7 mouse cellular contexts compared by ENCODE assay signal in genomic region chr17:7868631-7869030, GRCm38 (mm10). TPM values are rescaled to one million over a fixed set of nuclear protein-coding genes. Genes with fewer than 3 reads are reported as not detected.
DNase-seq lines count a peak whose midpoint lies in the region; ATAC-seq and TF ChIP-seq lines count a peak whose summit lies in the region.

No protein-coding gene starts in this region.

- H3K4me1 ChIP-seq in MEL (ENCODE audit: control insufficient read depth in 1 of 2, insufficient read depth in 2 of 2, low read length in 2 of 2): peaks cover 0 to 3% of the 10 kb centered on the region in 2 experiments; a peak in 1 of 4 replicates
- H3K4me1 ChIP-seq in spleen, adult 2 months (ENCODE audit: control insufficient read depth, insufficient read depth, insufficient read length): peaks cover 4% of the 10 kb centered on the region; the same call in 1 of the 2 replicates

- WGBS in spleen, adult 2 months: 5% methylated on average over 4 of the region's 4 CpGs

- peak; percentile 73 for DNase-seq in MEL (ENCODE audit: low read depth, low spot score)
- DNase-seq in adrenal gland, postnatal 36 days: peak; percentile 82 to 87
- DNase-seq in fibroblast of lung, adult 2 months (ENCODE audit: low read depth): peak; percentile 46
- DNase-seq in induced T-regulatory cell, adult 2 months (ENCODE audit: low read depth): peak; percentile 85
- DNase-seq in left cerebral cortex, adult 2 months (ENCODE audit: extremely low spot score in 1 of 2, low spot score in 2 of 2): peak; percentile 63 to 73
- DNase-seq in spleen, adult 2 months (ENCODE audit: low read depth in 1 of 2, low spot score in 2 of 2): peak in 1 of 2 experiments; percentile 78

- no peak for TF ChIP-seq POLR2A in MEL (IDR thresholded peaks at IDR 0.05; ENCODE audit: control insufficient read depth in 1 of 2, insufficient read depth in 1 of 2, low read depth in 1 of 2, low read length in 2 of 2, poor library complexity in 1 of 2)
- no peak for TF ChIP-seq POLR2A in spleen, adult 2 months (IDR thresholded peaks at IDR 0.05; ENCODE audit: low read depth, low read length)

- H3K27me3 ChIP-seq in MEL (ENCODE audit: control insufficient read depth in 1 of 2, insufficient read depth in 2 of 2, low read length in 2 of 2): peaks cover 0 to 2% of the 10 kb centered on the region in 2 experiments; a peak in 1 of 4 replicates
- no peaks in the 10 kb centered on the region for H3K27me3 ChIP-seq in spleen, adult 2 months (ENCODE audit: control insufficient read depth, insufficient read depth, low read length)

- intact Hi-C loops in left cerebral cortex, adult 2 months (cut with DNase I): loop anchor here (2.0 kb wide), 2 partner anchors 60 to 70 kb away; no protein-coding TSS in a partner anchor

- no peak for TF ChIP-seq EP300 in MEL (IDR thresholded peaks at IDR 0.05; ENCODE audit: low read depth in 1 of 2, low read length in 2 of 2)

- H3K4me3 ChIP-seq in MEL (ENCODE audit: control insufficient read depth in 1 of 2, insufficient read depth in 1 of 2, low read depth in 2 of 2, low read length in 2 of 2): no peak overlapping the region
- no peak overlapping the region for H3K4me3 ChIP-seq in left cerebral cortex, adult 2 months
- no peak overlapping the region for H3K4me3 ChIP-seq in spleen, adult 2 months (ENCODE audit: extremely low read depth, insufficient read depth, insufficient read length)

- H3K36me3 ChIP-seq in MEL (ENCODE audit: control insufficient read depth in 1 of 2, insufficient read depth in 2 of 2, low read length in 2 of 2): peaks cover 0 to 2% of the 10 kb centered on the region in 2 experiments; a peak in 1 of 4 replicates
- no peaks in the 10 kb centered on the region for H3K36me3 ChIP-seq in spleen, adult 2 months (ENCODE audit: control insufficient read depth, insufficient read depth, low read length)

- H3K27ac ChIP-seq in MEL (ENCODE audit: control insufficient read depth, low read depth, low read length): no peak overlapping the region
- H3K27ac ChIP-seq in left cerebral cortex, adult 2 months: no peak overlapping the region
- H3K27ac ChIP-seq in spleen, adult 2 months (ENCODE audit: insufficient read depth, low read length): no peak overlapping the region

- no peaks in the 10 kb centered on the region for H3K9me3 ChIP-seq in MEL (replicated peaks; ENCODE audit: insufficient read depth, low read length)

- no peaks in the 10 kb centered on the region for H3K79me2 ChIP-seq in MEL (ENCODE audit: control insufficient read depth, insufficient read depth, low read length, poor library complexity)

- TF ChIP-seq CTCF in MEL (IDR thresholded peaks at IDR 0.05 in 2 of 3, conservative IDR thresholded peaks at IDR 0.05 in 1 of 3; ENCODE audit: control insufficient read depth in 1 of 3, insufficient read depth in 1 of 3, low read depth in 2 of 3, low read length in 3 of 3, poor library complexity in 1 of 3, severe bottlenecking in 1 of 3): peak; percentile 86 to 90 (median 89)
- TF ChIP-seq CTCF in left cerebral cortex, adult 2 months (IDR thresholded peaks at IDR 0.05): peak; percentile 91
- TF ChIP-seq CTCF in spleen, adult 2 months (IDR thresholded peaks at IDR 0.05; ENCODE audit: extremely low read depth, insufficient read depth, insufficient read length, insufficient replicate concordance): peak; percentile 95

- no peak overlapping the region for H3K9ac ChIP-seq in MEL (ENCODE audit: control insufficient read depth, low read depth, low read length, poor library complexity, severe bottlenecking)

- ATAC-seq in megakaryocyte progenitor cell, adult 5-6 weeks (replicated peaks; ENCODE audit: poor library complexity): peak; percentile 89

- peak; percentile 89 for TF ChIP-seq RAD21 in MEL (IDR thresholded peaks at IDR 0.05; ENCODE audit: low read depth, low read length)

TF ChIP-seq in MEL, 35 proteins besides CTCF, POLR2A, EP300 and RAD21:
- TF ChIP-seq JUND (IDR thresholded peaks at IDR 0.05; ENCODE audit: low read depth, low read length) (no peak), SIN3A (IDR thresholded peaks at IDR 0.05; ENCODE audit: low read length) (no peak), HCFC1 (IDR thresholded peaks at IDR 0.05; ENCODE audit: low read depth, low read length) (no peak), GABPA (IDR thresholded peaks at IDR 0.05; ENCODE audit: low read depth, low read length) (no peak), UBTF (IDR thresholded peaks at IDR 0.05; ENCODE audit: borderline replicate concordance, insufficient read depth, low read depth, low read length) (no peak), RCOR1 (IDR thresholded peaks at IDR 0.05; ENCODE audit: low read depth, low read length) (no peak), MAZ (IDR thresholded peaks at IDR 0.05; ENCODE audit: low read depth, low read length) (peak; percentile 58; the same call in 1 of the 2 replicates), CHD2 (IDR thresholded peaks at IDR 0.05; ENCODE audit: low read length) (no peak), CHD1 (IDR thresholded peaks at IDR 0.05; ENCODE audit: low read depth, low read length) (no peak), ZC3H11A (IDR thresholded peaks at IDR 0.05; ENCODE audit: low read depth, low read length) (peak; percentile 71), ETS1 (IDR thresholded peaks at IDR 0.05; ENCODE audit: low read depth, low read length) (no peak), NELFE (IDR thresholded peaks at IDR 0.05; ENCODE audit: low read depth, low read length) (no peak), SMC3 (IDR thresholded peaks at IDR 0.05; ENCODE audit: low read depth, low read length) (peak; percentile 77), KAT2A (conservative IDR thresholded peaks at IDR 0.05; ENCODE audit: low read depth, low read length) (no peak), MXI1 (IDR thresholded peaks at IDR 0.05; ENCODE audit: low read depth, low read length) (no peak)

RNA-seq across cellular contexts. Expression of gene Fndc1, which starts 41.5 kb away (rescaled TPM):
- 0.04 TPM in 1 of 2 replicates, not detected in the other for total RNA-seq in MEL (2012; rRNA removed)
- polyA plus RNA-seq in MEL (2012; ENCODE audit: insufficient read depth in 1 of 2, insufficient read length in 2 of 2, low read depth in 1 of 2, low replicate concordance in 2 of 2, missing spikeins in 1 of 2): not detected
- total RNA-seq in adrenal gland, postnatal 36 days (2021): 10 to 100 TPM; 12.2 to 17.2 TPM
- 1 to 10 TPM; 5.6 to 6.6 TPM for total RNA-seq in left cerebral cortex, adult 2 months (2021)
- total RNA-seq in megakaryocyte progenitor cell, adult 5-6 weeks (2015): 0.12 TPM in 1 of 2 replicates, not detected in the other
- not detected in 2 replicates for total RNA-seq in megakaryocyte progenitor cell, adult 5-6 weeks (2017)
- 1.3 and 2.1 TPM in 2 replicates for polyA plus RNA-seq in spleen, adult 2 months (2012; rRNA removed)

RNA-seq across cellular contexts. Expression of gene Tagap, which starts 57.2 kb away (rescaled TPM):
- 3.3 and 4.3 TPM in 2 replicates for total RNA-seq in MEL (2012; rRNA removed)
- 1 to 10 TPM in 1 of 2 experiments, not detected in 1; 4.5 TPM for polyA plus RNA-seq in MEL (2012; ENCODE audit: insufficient read depth in 1 of 2, insufficient read length in 2 of 2, low read depth in 1 of 2, low replicate concordance in 2 of 2, missing spikeins in 1 of 2)
- 1 to 10 TPM; 4.8 to 6.7 TPM for total RNA-seq in adrenal gland, postnatal 36 days (2021)
- 1 to 10 TPM; 4.6 to 6.0 TPM for total RNA-seq in left cerebral cortex, adult 2 months (2021)
- 24.1 and 30.4 TPM in 2 replicates for total RNA-seq in megakaryocyte progenitor cell, adult 5-6 weeks (2015)
- total RNA-seq in megakaryocyte progenitor cell, adult 5-6 weeks (2017): 16.3 and 26.6 TPM in 2 replicates
- polyA plus RNA-seq in spleen, adult 2 months (2012; rRNA removed): 14.6 and 16.8 TPM in 2 replicates
